Mouse (Mus musculus) hindbrain, embryonic 16.5 days (tissue): ENCODE results near the gene Sipa1l1. TPM values are rescaled to one million over a fixed set of nuclear protein-coding genes. Genes with fewer than 3 reads are reported as not detected.

Experiments used
- ATAC-seq: fragments of 200-750 bp; cut with Nextera tagmentation; 2 replicates; pipeline ENCODE4 v1.8.0; 2017; ENCODE audit warnings: moderate TSS enrichment, moderate library complexity
- H3K27ac ChIP-seq: fragments of 300-500 bp; sonication (generic); 2 replicates; pipeline ENCODE4 v1.5.1; 2014; ENCODE audit warnings: low read depth, mild to moderate bottlenecking, control low read depth, low read length, moderate library complexity
- H3K27me3 ChIP-seq: fragments of 300-500 bp; sonication (generic); replicated peaks from 2 replicates; pipeline ENCODE4 v1.6.1; 2014; ENCODE audit warnings: low read length; ENCODE audit not compliant: control insufficient read depth, insufficient read depth
- H3K36me3 ChIP-seq: fragments of 300-500 bp; sonication (generic); 2 replicates; pipeline ENCODE4 v1.6.1; 2014; ENCODE audit warnings: mild to moderate bottlenecking, low read length, moderate library complexity, mixed read lengths; ENCODE audit not compliant: control insufficient read depth, insufficient read depth
- H3K4me1 ChIP-seq: fragments of 300-500 bp; sonication (generic); 2 replicates; pipeline ENCODE4 v1.6.1; 2014; ENCODE audit warnings: low read depth, low read length; ENCODE audit not compliant: control insufficient read depth, insufficient read depth
- H3K4me2 ChIP-seq: fragments of 300-500 bp; sonication (generic); 2 replicates; pipeline ENCODE4 v1.6.1; 2014; ENCODE audit warnings: mild to moderate bottlenecking, low read length, control low read depth, moderate library complexity
- H3K4me3 ChIP-seq: fragments of 300-500 bp; sonication (generic); 2 replicates; pipeline ENCODE4 v1.5.1; 2014; ENCODE audit warnings: mild to moderate bottlenecking, low read length, control low read depth, moderate library complexity
- H3K9ac ChIP-seq: fragments of 300-500 bp; sonication (generic); 2 replicates; pipeline ENCODE4 v1.6.1; 2014; ENCODE audit warnings: low read depth, mild to moderate bottlenecking, control low read depth, low read length, moderate library complexity
- H3K9me3 ChIP-seq: fragments of 300-500 bp; sonication (generic); 2 replicates; pipeline ENCODE4 v1.6.1; 2014; ENCODE audit warnings: mild to moderate bottlenecking, low read length, moderate library complexity; ENCODE audit not compliant: control insufficient read depth
- WGBS: fragments of 180-500 bp; shearing (Covaris S2); extraction: QIAGEN DNeasy Blood & Tissue Kit; methylation state at CpG from one replicate; pipeline ENCODE4 v1.1.7; 2014; 5-methylcytosine and 5-hydroxymethylcytosine counted together
- polyA plus RNA-seq: library from polyadenylated mRNA; unstranded; fragments of >200 nt; fragmentation: Nextera tagmentation; extraction: Ambion mirVana; gene quantifications from 2 replicates; pipeline ENCODE4 v1.2.1, GENCODE M21; 2015

Gene Sipa1l1
- polyA plus RNA-seq, 1 experiment from 2014 or later: 11.2 TPM

DNA sequence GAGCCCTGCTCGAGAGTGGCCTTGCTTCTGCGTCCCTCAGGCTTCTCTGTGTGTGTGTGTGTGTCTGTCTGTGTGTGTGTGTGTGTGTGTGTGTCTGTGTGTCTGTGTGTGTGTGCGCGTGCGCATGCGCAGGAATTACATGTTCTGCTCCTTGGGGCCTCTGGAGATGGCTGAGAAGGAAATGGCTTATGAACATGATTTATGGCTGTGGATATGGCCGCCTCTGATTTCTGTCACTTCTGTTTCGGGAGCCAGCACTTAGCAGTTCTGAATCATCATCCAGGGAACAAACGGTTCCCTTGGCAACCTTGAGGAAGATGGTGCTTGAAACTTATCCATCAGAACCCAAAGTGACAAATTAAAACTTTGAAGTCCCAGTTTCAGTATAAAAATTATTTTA lies 265.5 kb downstream of the Sipa1l1 start:
- 84% methylated on average over 9 of the region's 9 CpGs for WGBS
- no peak overlapping the region for H3K4me3 ChIP-seq
- peaks cover 4% of the 10 kb centered on the region; the same call in 1 of the 2 replicates for H3K36me3 ChIP-seq

DNA sequence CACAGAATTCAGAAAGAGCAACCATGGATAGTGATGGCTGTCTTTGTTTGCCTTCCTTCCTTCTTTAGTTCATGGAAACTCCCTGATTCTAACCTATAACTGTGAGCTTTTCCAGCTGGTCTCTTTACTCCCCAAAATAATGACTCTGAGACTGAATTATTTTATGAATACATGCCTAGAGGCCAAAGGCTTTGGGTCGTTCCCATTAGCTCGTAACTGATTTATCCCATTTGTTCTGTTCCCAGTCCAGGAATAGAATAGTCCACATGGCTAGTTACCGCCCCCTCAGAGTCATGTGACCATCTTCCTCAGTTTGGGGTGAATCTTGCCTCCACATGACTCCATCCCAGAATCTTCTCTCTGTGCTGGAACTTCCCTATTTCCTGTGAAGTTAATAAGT lies 272.4 kb downstream of the Sipa1l1 start:
- WGBS: 95% methylated on average over 3 of the region's 3 CpGs
- Histone ChIP-seq H3K36me3 (peaks cover 6% of the 10 kb centered on the region; the same call in 1 of the 2 replicates), H3K9me3 (no peaks in the 10 kb centered on the region), H3K4me1 (no peaks in the 10 kb centered on the region), H3K27me3 (no peaks in the 10 kb centered on the region), H3K4me3 (no peak overlapping the region), H3K27ac (no peak overlapping the region), H3K4me2 (no peak overlapping the region), H3K9ac (no peak overlapping the region)
- ATAC-seq: no peak

More for the DNA sequence above, 265.5 kb downstream of the Sipa1l1 start:
- no peaks in the 10 kb centered on the region for H3K9me3 ChIP-seq
- no peak overlapping the region for H3K4me2 ChIP-seq
- ATAC-seq: no peak
- H3K27ac ChIP-seq: no peak overlapping the region
- H3K4me1 ChIP-seq: no peaks in the 10 kb centered on the region
- H3K9ac ChIP-seq: no peak overlapping the region
- H3K27me3 ChIP-seq: no peaks in the 10 kb centered on the region

DNA sequence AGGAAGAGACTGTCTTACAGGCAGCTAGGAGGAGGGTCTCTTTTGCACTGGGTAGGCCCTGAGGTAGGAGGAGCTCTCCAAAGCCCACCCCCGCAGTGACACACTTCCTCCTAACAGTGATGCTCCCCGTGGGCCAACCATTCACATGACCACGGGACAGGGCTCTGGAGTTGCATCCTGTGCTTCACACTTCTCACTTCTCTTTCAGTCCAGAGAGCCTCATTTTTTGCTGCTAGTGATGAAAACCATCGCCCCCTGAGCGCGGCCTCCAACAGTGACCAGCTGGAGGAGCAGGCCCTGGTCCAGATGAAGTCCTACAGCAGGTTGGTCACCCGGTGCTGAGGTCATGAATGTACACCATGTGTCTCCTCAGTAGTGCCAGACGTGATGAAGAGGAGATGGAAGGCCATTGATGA lies 277.5 kb downstream of the Sipa1l1 start:
- no peak overlapping the region for H3K4me3 ChIP-seq
- no peak overlapping the region for H3K27ac ChIP-seq
- 90% methylated on average over 8 of the region's 8 CpGs for WGBS
- no peak overlapping the region for H3K4me2 ChIP-seq
- no peaks in the 10 kb centered on the region for H3K4me1 ChIP-seq
- H3K27me3 ChIP-seq: no peaks in the 10 kb centered on the region
- no peak for ATAC-seq
- no peak overlapping the region for H3K9ac ChIP-seq
- H3K36me3 ChIP-seq: peaks cover 5% of the 10 kb centered on the region; the same call in 1 of the 2 replicates
- H3K9me3 ChIP-seq: no peaks in the 10 kb centered on the region

DNA sequence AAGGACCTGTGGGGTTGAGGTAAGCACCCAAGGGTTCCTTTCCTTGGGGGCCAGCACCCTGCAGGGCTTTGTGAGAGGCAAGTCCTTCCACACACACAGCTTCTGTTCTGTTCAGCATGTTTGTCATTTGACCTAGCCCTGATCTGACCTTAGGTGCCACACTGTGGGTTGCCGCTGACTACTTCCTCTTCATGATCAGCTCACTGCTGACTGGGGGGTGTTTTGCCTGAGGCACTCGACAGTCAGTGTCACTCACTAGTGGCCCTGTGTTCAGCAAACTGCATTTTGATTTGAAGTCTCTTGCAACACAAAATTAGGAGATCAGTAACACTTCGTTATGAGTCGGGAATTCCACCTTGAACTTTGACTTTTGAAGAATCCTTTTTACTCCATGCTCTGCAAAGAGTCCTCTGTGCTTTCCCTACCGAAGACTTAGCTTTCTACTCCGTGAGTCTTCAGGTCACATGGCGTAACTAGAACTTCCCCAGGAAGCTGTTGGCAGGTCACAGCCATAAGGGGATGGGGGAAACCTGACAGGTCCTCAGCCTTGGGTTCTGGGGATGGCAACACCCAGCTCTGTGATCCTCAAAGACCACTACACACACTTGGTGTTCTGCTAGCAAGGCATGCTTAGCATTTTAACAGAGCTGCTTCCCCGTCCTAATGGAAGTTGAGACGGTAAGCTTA lies 279.2 kb downstream of the Sipa1l1 start:
- Histone ChIP-seq H3K9ac (no peak overlapping the region), H3K27ac (no peak overlapping the region), H3K4me2 (no peak overlapping the region), H3K4me3 (no peak overlapping the region), H3K4me1 (no peaks in the 10 kb centered on the region), H3K9me3 (no peaks in the 10 kb centered on the region), H3K36me3 (peaks cover 5% of the 10 kb centered on the region; the same call in 1 of the 2 replicates), H3K27me3 (no peaks in the 10 kb centered on the region)
- 86% methylated on average over 9 of the region's 9 CpGs for WGBS
- ATAC-seq: no peak

DNA sequence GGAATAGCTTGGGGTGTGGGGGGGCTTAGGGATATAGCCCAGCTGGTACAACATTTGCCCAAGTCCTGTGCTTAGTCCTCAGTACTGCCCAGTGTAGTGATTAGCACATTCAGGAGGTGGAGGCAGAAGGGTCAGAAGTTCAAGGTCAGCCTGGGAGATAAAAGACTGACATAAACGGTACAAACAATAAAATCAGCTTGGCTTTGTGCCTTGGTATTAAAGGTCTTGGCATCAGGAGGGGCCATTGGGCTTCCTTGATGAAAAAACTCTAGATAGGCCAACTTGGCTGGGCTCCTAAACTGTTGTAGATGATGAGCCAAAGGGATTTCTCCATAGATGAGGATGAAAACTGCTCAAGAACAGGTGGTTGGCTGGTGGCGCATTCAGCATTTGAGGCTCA lies 283.3 kb downstream of the Sipa1l1 start:
- no peak for ATAC-seq
- Histone ChIP-seq H3K4me1 (no peaks in the 10 kb centered on the region), H3K9me3 (no peaks in the 10 kb centered on the region), H3K27me3 (no peaks in the 10 kb centered on the region), H3K4me2 (no peak overlapping the region), H3K9ac (no peak overlapping the region), H3K27ac (no peak overlapping the region), H3K4me3 (no peak overlapping the region), H3K36me3 (no peaks in the 10 kb centered on the region)
- WGBS: 67% methylated on average over 2 of the region's 2 CpGs

DNA sequence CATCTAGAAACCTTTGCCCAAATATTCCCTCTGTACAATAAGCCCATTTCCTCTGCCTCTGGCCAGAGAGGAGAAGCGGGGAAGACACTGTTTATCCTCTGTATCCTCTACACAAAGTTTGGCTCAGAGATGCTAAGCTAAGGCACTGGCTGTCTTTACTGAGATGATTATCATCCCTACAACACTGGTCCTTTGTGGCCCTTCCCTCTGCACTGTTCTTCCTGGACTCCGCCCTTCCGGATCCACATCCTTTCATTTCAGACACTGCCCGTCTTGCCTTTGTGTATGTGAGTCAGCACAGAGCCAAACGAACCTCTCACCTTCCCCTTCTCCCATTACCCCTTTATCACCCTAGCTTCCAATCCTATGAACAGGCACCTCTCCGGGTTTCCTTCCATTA lies 285.3 kb downstream of the Sipa1l1 start:
- WGBS: 91% methylated on average over 6 of the region's 6 CpGs
- Histone ChIP-seq H3K27ac (no peak overlapping the region), H3K4me1 (no peaks in the 10 kb centered on the region), H3K4me2 (no peak overlapping the region), H3K9ac (no peak overlapping the region), H3K9me3 (no peaks in the 10 kb centered on the region), H3K27me3 (no peaks in the 10 kb centered on the region), H3K4me3 (no peak overlapping the region), H3K36me3 (no peaks in the 10 kb centered on the region)
- no peak for ATAC-seq

DNA sequence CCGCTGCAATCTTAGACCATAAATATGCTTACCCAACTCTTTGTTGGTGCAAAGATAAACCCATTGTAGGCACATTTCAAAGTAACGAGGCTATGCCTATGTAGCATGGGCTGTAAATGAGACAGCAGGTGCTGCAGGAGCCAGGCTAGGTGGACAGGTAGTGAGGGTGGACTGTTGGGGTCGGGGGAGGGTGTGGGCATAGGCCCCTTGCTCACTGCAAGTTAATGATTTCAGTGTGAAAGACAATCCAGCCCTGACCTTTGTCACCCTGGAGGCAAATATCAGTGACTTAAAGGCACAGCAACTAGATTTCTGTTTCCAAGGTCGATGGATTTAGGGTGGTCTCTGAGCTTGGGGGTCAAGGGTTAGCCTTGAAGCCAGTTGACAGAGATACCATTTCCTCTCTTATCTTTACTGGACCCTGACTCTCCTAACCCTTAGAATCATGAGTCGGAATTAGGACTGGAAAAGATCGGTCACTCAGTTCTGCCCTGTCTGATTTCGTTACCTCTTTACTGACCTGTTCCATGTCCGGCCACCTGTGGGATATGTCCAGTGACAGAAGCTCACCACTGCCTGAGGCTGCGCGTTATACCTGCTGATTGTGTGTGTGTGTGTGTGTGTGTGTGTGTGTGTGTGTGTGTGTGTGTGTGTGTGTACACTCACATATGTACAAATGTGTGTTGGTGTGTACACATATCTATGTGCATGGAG lies 286.7 kb downstream of the Sipa1l1 start:
- no peak for ATAC-seq
- Histone ChIP-seq H3K4me3 (no peak overlapping the region), H3K36me3 (no peaks in the 10 kb centered on the region), H3K4me2 (no peak overlapping the region), H3K4me1 (no peaks in the 10 kb centered on the region), H3K27me3 (no peaks in the 10 kb centered on the region), H3K27ac (no peak overlapping the region), H3K9ac (no peak overlapping the region), H3K9me3 (no peaks in the 10 kb centered on the region)
- 83% methylated on average over 10 of the region's 10 CpGs for WGBS

DNA sequence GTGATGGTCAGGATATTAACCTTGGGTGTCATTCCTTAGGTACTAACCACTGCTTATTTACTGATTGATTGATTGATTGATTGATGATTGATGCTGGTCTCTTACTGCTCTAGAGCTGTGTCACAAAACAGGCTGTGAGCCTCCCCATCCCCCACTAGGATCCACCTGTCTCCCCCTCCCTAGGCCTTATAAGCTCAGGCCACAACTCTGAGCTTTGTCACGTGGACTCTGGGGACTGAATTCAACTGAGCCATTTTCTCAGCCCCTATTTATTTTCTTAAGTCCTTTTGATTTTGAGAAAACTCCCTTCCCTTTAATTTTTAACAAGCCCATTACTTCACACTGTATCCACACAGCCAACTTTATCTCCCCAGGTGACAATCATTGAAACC lies 287.3 kb downstream of the Sipa1l1 start:
- no peak for ATAC-seq
- Histone ChIP-seq H3K36me3 (no peaks in the 10 kb centered on the region), H3K9me3 (no peaks in the 10 kb centered on the region), H3K9ac (no peak overlapping the region), H3K4me3 (no peak overlapping the region), H3K27me3 (no peaks in the 10 kb centered on the region), H3K4me1 (no peaks in the 10 kb centered on the region), H3K4me2 (no peak overlapping the region), H3K27ac (no peak overlapping the region)
- 75% methylated on average over 1 of the region's 1 CpGs for WGBS

DNA sequence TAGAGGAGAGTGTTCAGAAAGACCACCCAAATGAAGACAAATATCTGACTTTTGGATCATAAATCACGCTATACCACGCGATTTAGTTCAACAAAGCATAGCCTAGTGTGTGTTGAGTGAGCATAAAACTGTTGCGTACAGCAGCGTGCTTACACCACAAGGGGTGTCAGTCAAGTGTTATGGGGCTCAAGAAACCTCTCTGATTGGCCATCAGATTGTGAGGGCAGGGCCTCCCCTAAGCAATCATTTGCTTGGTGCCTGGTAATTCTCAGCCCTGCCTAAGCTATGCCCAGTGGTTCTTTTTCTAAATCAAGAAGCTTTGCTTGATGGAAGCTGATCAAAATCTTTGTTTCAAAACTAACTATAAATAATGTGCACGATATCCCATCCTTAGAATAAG lies 288.5 kb downstream of the Sipa1l1 start:
- Histone ChIP-seq H3K27ac (no peak overlapping the region), H3K27me3 (no peaks in the 10 kb centered on the region), H3K9me3 (no peaks in the 10 kb centered on the region), H3K4me1 (no peaks in the 10 kb centered on the region), H3K9ac (no peak overlapping the region), H3K4me3 (no peak overlapping the region), H3K4me2 (no peak overlapping the region), H3K36me3 (no peaks in the 10 kb centered on the region)
- 85% methylated on average over 6 of the region's 6 CpGs for WGBS
- no peak for ATAC-seq
